Mouse (Mus musculus) G1E (cell line): Measurements from ENCODE around the gene Lmo7.

ENCODE experiments used
- CTCF ChIP-seq: IDR thresholded peaks from 2 replicates; pipeline ENCODE4 v1.5.1; 2012; ENCODE audit warnings: low read depth, low read length, inconsistent platforms, mixed read lengths
- POLR2AphosphoS5 ChIP-seq: IDR thresholded peaks from 2 replicates; pipeline ENCODE4 v1.6.1; 2012; ENCODE audit warnings: low read depth, low read length, inconsistent platforms; ENCODE audit not compliant: insufficient replicate concordance

GRCm38 (mm10) chr14:101771336-101771735 is 41.6 kb downstream of the Lmo7 start:
- TF ChIP-seq POLR2AphosphoS5 (no peak), CTCF (no peak)
